In the genomic region with DNA sequence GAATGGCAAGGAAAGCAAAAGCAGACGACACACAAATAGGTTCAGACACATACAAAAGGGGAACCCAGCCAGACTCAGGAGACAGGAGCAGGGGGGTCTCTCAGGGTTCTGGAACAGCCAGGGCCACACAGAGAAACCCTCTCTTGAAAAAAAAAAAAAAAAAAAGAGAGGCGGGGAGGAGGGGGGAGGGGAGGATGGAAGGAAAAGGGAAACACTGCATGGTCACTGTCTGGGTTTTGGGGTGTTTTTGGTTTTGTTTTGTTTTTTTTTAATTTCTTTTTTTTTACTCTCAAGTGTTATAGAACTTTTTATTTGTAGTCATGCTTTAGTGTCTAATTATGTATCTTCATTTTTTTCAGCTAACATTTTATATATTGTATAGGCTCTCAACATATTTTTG, we compare ENCODE assay signal across 24 mouse cellular contexts.
DNase-seq lines count a peak whose midpoint lies in the region; ATAC-seq and TF ChIP-seq lines count a peak whose summit lies in the region.
"Had no signal": no experiment of that assay in that cellular context is flagged by ENCODE, and none has a peak within 500 bp of the region (broad histone marks: within the 10 kb centered on the region; RNA-seq: fewer than 3 reads in every experiment).

No protein-coding gene starts in this region.

- no peaks in the 10 kb centered on the region for H3K9me3 ChIP-seq in heart, embryonic 12.5 days (replicated peaks)
- H3K9me3 ChIP-seq in heart, embryonic 14.5 days (ENCODE audit: control insufficient read depth, low read length), result no peaks in the 10 kb centered on the region
- no peaks in the 10 kb centered on the region for H3K9me3 ChIP-seq in heart, embryonic 10.5 days
- H3K9me3 ChIP-seq in ES-E14 (ENCODE audit: control insufficient read depth, insufficient read depth, low read depth, low read length), result no peaks in the 10 kb centered on the region
- H3K9me3 ChIP-seq in intestine, embryonic 16.5 days (ENCODE audit: control insufficient read depth, low read length), result no peaks in the 10 kb centered on the region
- H3K9me3 ChIP-seq: embryonic facial prominence, embryonic 10.5 days; embryonic facial prominence, embryonic 12.5 days; forebrain, embryonic 13.5 days; forebrain, embryonic 15.5 days had no signal

- no peak for ATAC-seq in heart, embryonic 12.5 days (ENCODE audit: insufficient number of reproducible peaks, low FRiP score)
- ATAC-seq in heart, embryonic 14.5 days (ENCODE audit: insufficient number of reproducible peaks, insufficient read depth, low FRiP score, low read depth), result no peak
- ATAC-seq in intestine, embryonic 16.5 days, result no peak
- ATAC-seq: activated CD4-positive, CD25-positive, alpha-beta regulatory T cell, adult 4 months; CD4-positive, CD25-positive, alpha-beta regulatory T cell, adult 4 months; forebrain, embryonic 13.5 days; forebrain, embryonic 15.5 days; forebrain, postnatal 0 days; Patski had no signal

- DNase-seq in heart, postnatal 4 days, result no peak
- no peak for DNase-seq in heart, embryonic 10.5 days (ENCODE audit: low spot score)
- no peak for DNase-seq in ES-E14 (ENCODE audit: low read depth, low spot score)
- DNase-seq in layer of hippocampus, postnatal 25 days (ENCODE audit: extremely low spot score in 1 of 2, low spot score in 1 of 2), result no peak
- DNase-seq: adrenal gland, adult 8-10 months; adrenal gland, postnatal 14 days; adrenal gland, postnatal 36 days; B cell, adult 2 months; cerebellum, adult 11-12 months; cerebellum, adult 2 months; cerebellum, adult 9-10 months; cerebellum, postnatal 10 days; cerebellum, postnatal 25 days; forebrain, postnatal 0 days had no signal

- H3K4me1 ChIP-seq in heart, embryonic 12.5 days (replicated peaks), result peaks cover 8% of the 10 kb centered on the region
- H3K4me1 ChIP-seq in heart, embryonic 14.5 days (ENCODE audit: control insufficient read depth in 2 of 2, insufficient read depth in 2 of 2, low read length in 2 of 2), result peaks cover 4 to 5% of the 10 kb centered on the region in 2 experiments
- peaks cover 6% of the 10 kb centered on the region; the same call in 1 of the 2 replicates for H3K4me1 ChIP-seq in heart, embryonic 10.5 days
- peaks cover 0 to 2% of the 10 kb centered on the region in 2 experiments; a peak in 1 of 4 replicates for H3K4me1 ChIP-seq in ES-E14 (ENCODE audit: control insufficient read depth in 2 of 2, insufficient read depth in 2 of 2, low read length in 2 of 2, poor library complexity in 1 of 2)
- no peaks in the 10 kb centered on the region for H3K4me1 ChIP-seq in intestine, embryonic 16.5 days (ENCODE audit: control insufficient read depth, insufficient read depth, low read length)
- H3K4me1 ChIP-seq: embryonic facial prominence, embryonic 10.5 days; embryonic facial prominence, embryonic 12.5 days; forebrain, embryonic 13.5 days; forebrain, embryonic 15.5 days had no signal

- in situ Hi-C loops in ES-E14 (cut with MboI; ENCODE audit: low sequenced_read_pairs in 2 of 2, unreplicated experiment in 2 of 2), result no loop called here

- no peaks in the 10 kb centered on the region for H3K27me3 ChIP-seq in heart, embryonic 12.5 days (replicated peaks)
- no peaks in the 10 kb centered on the region for H3K27me3 ChIP-seq in heart, embryonic 14.5 days (ENCODE audit: control insufficient read depth, insufficient read depth, low read length)
- no peaks in the 10 kb centered on the region for H3K27me3 ChIP-seq in heart, embryonic 10.5 days (ENCODE audit: insufficient read depth, poor library complexity, severe bottlenecking)
- H3K27me3 ChIP-seq in intestine, embryonic 16.5 days (replicated peaks; ENCODE audit: control insufficient read depth, insufficient read depth, low read length), result no peaks in the 10 kb centered on the region
- H3K27me3 ChIP-seq: embryonic facial prominence, embryonic 12.5 days; forebrain, embryonic 13.5 days; forebrain, embryonic 15.5 days; Patski had no signal

- H3K9ac ChIP-seq in heart, embryonic 12.5 days, result no peak overlapping the region
- no peak overlapping the region for H3K9ac ChIP-seq in heart, embryonic 14.5 days (ENCODE audit: low read length)
- H3K9ac ChIP-seq in ES-E14 (ENCODE audit: insufficient read depth, low read depth, low read length, poor library complexity, severe bottlenecking), result no peak overlapping the region
- no peak overlapping the region for H3K9ac ChIP-seq in intestine, embryonic 16.5 days (ENCODE audit: low read depth, low read length)
- H3K9ac ChIP-seq: embryonic facial prominence, embryonic 12.5 days; forebrain, embryonic 13.5 days; forebrain, embryonic 15.5 days; forebrain, postnatal 0 days had no signal

- no peak overlapping the region for H3K4me2 ChIP-seq in heart, embryonic 12.5 days
- H3K4me2 ChIP-seq in heart, embryonic 14.5 days (ENCODE audit: low read length), result no peak overlapping the region
- H3K4me2 ChIP-seq in intestine, embryonic 16.5 days (ENCODE audit: low read depth, low read length), result no peak overlapping the region
- H3K4me2 ChIP-seq: embryonic facial prominence, embryonic 12.5 days; forebrain, embryonic 13.5 days; forebrain, embryonic 15.5 days had no signal

- H3K36me3 ChIP-seq in heart, embryonic 12.5 days, result peaks cover 47% of the 10 kb centered on the region
- H3K36me3 ChIP-seq in heart, embryonic 14.5 days (ENCODE audit: control insufficient read depth, insufficient read depth, low read length), result peaks cover 77% of the 10 kb centered on the region
- H3K36me3 ChIP-seq in heart, embryonic 10.5 days, result peaks cover 66% of the 10 kb centered on the region
- H3K36me3 ChIP-seq in ES-E14 (ENCODE audit: control insufficient read depth, insufficient read depth, low read length, poor library complexity, severe bottlenecking), result peaks cover 12% of the 10 kb centered on the region; the same call in 1 of the 2 replicates
- no peaks in the 10 kb centered on the region; the same call in 1 of the 2 replicates for H3K36me3 ChIP-seq in intestine, embryonic 16.5 days (ENCODE audit: control insufficient read depth, insufficient read depth, low read length)

- H3K4me3 ChIP-seq in heart, embryonic 12.5 days, result no peak overlapping the region
- H3K4me3 ChIP-seq in heart, embryonic 14.5 days (ENCODE audit: control insufficient read depth in 1 of 2, insufficient read depth in 1 of 2, low read depth in 1 of 2, low read length in 2 of 2), result no peak overlapping the region
- H3K4me3 ChIP-seq in heart, embryonic 10.5 days, result no peak overlapping the region
- no peak overlapping the region for H3K4me3 ChIP-seq in ES-E14 (ENCODE audit: insufficient read depth in 1 of 2, low read depth in 1 of 2, low read length in 2 of 2, poor library complexity in 1 of 2, severe bottlenecking in 1 of 2)
- no peak overlapping the region for H3K4me3 ChIP-seq in intestine, embryonic 16.5 days (ENCODE audit: low read length)
- H3K4me3 ChIP-seq: embryonic facial prominence, embryonic 10.5 days; embryonic facial prominence, embryonic 12.5 days; forebrain, embryonic 13.5 days; forebrain, embryonic 15.5 days had no signal

- WGBS in heart, embryonic 12.5 days, result 62% methylated on average over 1 of the region's 2 CpGs
- 46% methylated on average over 1 of the region's 2 CpGs for WGBS in heart, embryonic 14.5 days
- WGBS in heart, embryonic 10.5 days, result 37% methylated on average over 2 of the region's 2 CpGs
- WGBS in intestine, embryonic 16.5 days, result 58% methylated on average over 2 of the region's 2 CpGs

- H3K27ac ChIP-seq in heart, embryonic 12.5 days (ENCODE audit: poor library complexity, severe bottlenecking), result peak overlapping the region; percentile 29; the same call in 1 of the 2 replicates
- H3K27ac ChIP-seq in heart, embryonic 14.5 days (replicated peaks in 1 of 2; ENCODE audit: control insufficient read depth in 1 of 2, insufficient read depth in 1 of 2, low read depth in 2 of 2, low read length in 2 of 2), result peak overlapping the region; percentile 33 to 39; a peak in 2 of 4 replicates
- H3K27ac ChIP-seq in heart, embryonic 10.5 days, result no peak overlapping the region
- H3K27ac ChIP-seq in ES-E14 (ENCODE audit: insufficient read depth, low read depth, low read length, poor library complexity, severe bottlenecking), result no peak overlapping the region
- H3K27ac ChIP-seq in intestine, embryonic 16.5 days (ENCODE audit: low read length), result no peak overlapping the region
- H3K27ac ChIP-seq: embryonic facial prominence, embryonic 10.5 days; embryonic facial prominence, embryonic 12.5 days; forebrain, embryonic 13.5 days; forebrain, embryonic 15.5 days had no signal

TF ChIP-seq in ES-E14, 5 proteins besides CTCF, POLR2A, EP300 and RAD21:
- TF ChIP-seq CHD2 (IDR thresholded peaks at IDR 0.05; ENCODE audit: low read depth, low read length), result no peak
- peak; percentile 85 for TF ChIP-seq ZNF384 (IDR thresholded peaks at IDR 0.05; ENCODE audit: low read depth, low read length)
- no peak for TF ChIP-seq ZC3H11A (IDR thresholded peaks at IDR 0.05; ENCODE audit: borderline replicate concordance, low read depth, low read length)
- TF ChIP-seq MAFK (IDR thresholded peaks at IDR 0.05; ENCODE audit: insufficient read depth, low read depth, low read length), result no peak
- no peak for TF ChIP-seq HCFC1 (IDR thresholded peaks at IDR 0.05; ENCODE audit: borderline replicate concordance, insufficient read depth, low read length)

Comparison
In these comparisons a context has a peak if more than half of its experiments do, and no peak if none do; other contexts are left out.
1. H3K27ac ChIP-seq: peak in heart, embryonic 12.5 days (single experiment) and heart, embryonic 14.5 days (2 of 2); none in heart, embryonic 10.5 days (single experiment), ES-E14 (single experiment) and intestine, embryonic 16.5 days (single experiment).